Mouse (Mus musculus) embryonic facial prominence, embryonic 11.5 days (tissue): ENCODE results near the gene Tchhl1. TPM values are rescaled to one million over a fixed set of nuclear protein-coding genes. Genes with fewer than 3 reads are reported as not detected.

ENCODE experiments used
- ATAC-seq: fragments of 200-750 bp; cut with Nextera tagmentation; replicated peaks from 2 replicates; pipeline ENCODE4 v1.8.0; 2017; ENCODE audit warnings: low read depth; ENCODE audit not compliant: insufficient number of reproducible peaks, low FRiP score, low TSS enrichment
- DNase-seq: peaks from one replicate; pipeline ENCODE4 v3.0.0-alpha.2; 2015; ENCODE audit warnings: low spot score
- H3K27ac ChIP-seq: fragments of 300-500 bp; sonication (generic); replicated peaks from 2 replicates; pipeline ENCODE4 v1.5.1; 2014; ENCODE audit warnings: mild to moderate bottlenecking, low read depth, low read length, control low read depth
- H3K27me3 ChIP-seq: fragments of 300-500 bp; sonication (generic); 2 replicates; pipeline ENCODE4 v1.6.1; 2014; ENCODE audit warnings: mild to moderate bottlenecking, low read length, moderate library complexity, mixed read lengths; ENCODE audit not compliant: control insufficient read depth, insufficient read depth
- H3K36me3 ChIP-seq: fragments of 300-500 bp; sonication (generic); replicated peaks from 2 replicates; pipeline ENCODE4 v1.6.1; 2014; ENCODE audit warnings: low read depth, mild to moderate bottlenecking, low read length, moderate library complexity, mixed read lengths; ENCODE audit not compliant: control insufficient read depth, insufficient read depth
- H3K4me1 ChIP-seq: fragments of 300-500 bp; sonication (generic); 2 replicates; pipeline ENCODE4 v1.6.1; 2014; ENCODE audit warnings: low read length, mixed read lengths; ENCODE audit not compliant: control insufficient read depth, insufficient read depth
- H3K4me2 ChIP-seq: fragments of 300-500 bp; sonication (generic); 2 replicates; pipeline ENCODE4 v1.6.1; 2014; ENCODE audit warnings: low read depth, mild to moderate bottlenecking, control low read depth, low read length, moderate library complexity
- H3K4me3 ChIP-seq: fragments of 300-500 bp; sonication (generic); 2 replicates; pipeline ENCODE4 v1.5.1; 2014; ENCODE audit warnings: low read depth, low read length, control low read depth
- H3K9ac ChIP-seq: fragments of 300-500 bp; sonication (generic); replicated peaks from 2 replicates; pipeline ENCODE4 v1.6.1; 2014; ENCODE audit warnings: mild to moderate bottlenecking, control low read depth, low read length
- H3K9me3 ChIP-seq: fragments of 300-500 bp; sonication (generic); replicated peaks from 2 replicates; pipeline ENCODE4 v1.6.1; 2016; ENCODE audit warnings: mild to moderate bottlenecking, low read length, inconsistent platforms, mixed read lengths; ENCODE audit not compliant: control insufficient read depth
- WGBS: fragments of 180-500 bp; shearing (Covaris S2); extraction: QIAGEN DNeasy Blood & Tissue Kit; methylation state at CpG from one replicate; pipeline ENCODE4 v1.1.7; 2014; 5-methylcytosine and 5-hydroxymethylcytosine counted together
- polyA plus RNA-seq: library from polyadenylated mRNA; unstranded; fragments of >200 nt; fragmentation: Nextera tagmentation; extraction: Ambion mirVana; gene quantifications from 2 replicates; pipeline ENCODE4 v1.2.1, GENCODE M21; 2014

Tchhl1 gene
- polyA plus RNA-seq, 1 experiment from 2014 or later, result not detected

DNA sequence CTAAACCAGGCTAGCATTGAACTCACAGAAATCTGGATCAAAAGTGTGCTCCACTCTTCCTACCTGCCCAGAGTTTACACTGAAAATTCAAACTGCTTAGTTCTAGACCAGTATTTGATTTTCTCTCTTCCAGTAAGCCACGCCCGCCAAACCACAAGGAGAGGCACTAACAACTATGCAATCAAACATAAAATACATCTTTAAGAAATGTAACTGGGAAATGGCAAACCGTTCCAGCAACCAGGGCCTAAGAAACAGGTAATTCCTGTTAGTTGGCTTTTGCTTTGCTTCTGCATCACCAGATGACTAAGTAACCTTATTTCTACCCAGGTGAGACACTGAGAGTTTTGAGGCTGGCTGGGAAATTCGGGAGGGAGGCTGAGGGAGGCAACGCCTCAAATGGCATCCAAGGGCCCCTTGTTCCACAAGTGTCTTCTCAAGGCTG lies 38.3 kb downstream of the Tchhl1 start:
- 56% methylated on average over 5 of the region's 5 CpGs for WGBS
- Histone ChIP-seq H3K36me3 (no peaks in the 10 kb centered on the region), H3K9me3 (no peaks in the 10 kb centered on the region), H3K27me3 (no peaks in the 10 kb centered on the region), H3K4me2 (no peak overlapping the region), H3K4me1 (no peaks in the 10 kb centered on the region), H3K9ac (no peak overlapping the region), H3K27ac (no peak overlapping the region), H3K4me3 (no peak overlapping the region)
- DNase-seq (peak; percentile 27), ATAC-seq (no peak)

DNA sequence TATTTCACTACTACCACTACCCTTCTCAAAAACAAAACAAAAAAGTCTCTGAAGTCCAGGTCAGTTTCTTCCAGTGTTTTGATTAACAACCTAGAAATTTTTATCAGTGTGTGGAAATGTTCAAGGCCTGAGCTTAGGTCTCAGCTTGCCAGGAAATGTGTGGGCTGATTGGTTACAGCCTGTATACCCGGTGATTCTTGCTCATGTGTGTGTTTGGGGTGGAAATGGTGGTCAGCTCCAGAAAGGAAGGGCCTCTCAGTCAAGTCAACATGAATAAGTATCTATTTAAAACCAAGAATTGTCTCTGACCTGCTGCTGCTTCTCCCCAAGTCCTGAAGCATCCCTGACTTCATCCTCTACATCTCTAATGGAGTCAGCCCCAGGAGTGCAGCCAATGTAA lies 40.7 kb downstream of the Tchhl1 start:
- no peaks in the 10 kb centered on the region for H3K27me3 ChIP-seq
- WGBS, result 77% methylated on average over 1 of the region's 1 CpGs
- H3K9ac ChIP-seq, result no peak overlapping the region
- ATAC-seq (no peak), DNase-seq (no peak)
- H3K9me3 ChIP-seq, result no peaks in the 10 kb centered on the region
- no peaks in the 10 kb centered on the region for H3K36me3 ChIP-seq
- H3K4me1 ChIP-seq, result no peaks in the 10 kb centered on the region
- H3K4me3 ChIP-seq, result no peak overlapping the region
- no peak overlapping the region for H3K27ac ChIP-seq
- H3K4me2 ChIP-seq, result no peak overlapping the region

DNA sequence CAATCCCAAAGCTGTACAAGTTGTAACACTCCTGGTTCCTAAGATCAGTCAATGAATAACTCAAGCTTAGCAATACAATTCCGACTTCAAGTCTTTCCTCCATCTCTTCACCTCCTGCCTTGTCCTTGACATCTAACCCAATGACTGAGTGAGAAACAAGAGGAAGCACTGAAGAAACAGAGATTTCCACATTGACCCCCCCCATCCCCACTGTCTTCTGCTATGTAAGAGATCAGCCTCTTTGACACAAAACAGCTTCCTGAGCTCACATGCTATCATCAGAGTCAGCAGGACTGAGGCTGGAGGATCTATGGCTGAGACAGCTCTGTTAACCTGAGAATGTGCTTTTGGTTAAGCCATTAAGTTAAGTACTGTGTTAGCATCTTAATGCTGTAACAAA lies 42.5 kb downstream of the Tchhl1 start:
- H3K27me3 ChIP-seq, result no peaks in the 10 kb centered on the region
- 79% methylated on average over 1 of the region's 1 CpGs for WGBS

DNA sequence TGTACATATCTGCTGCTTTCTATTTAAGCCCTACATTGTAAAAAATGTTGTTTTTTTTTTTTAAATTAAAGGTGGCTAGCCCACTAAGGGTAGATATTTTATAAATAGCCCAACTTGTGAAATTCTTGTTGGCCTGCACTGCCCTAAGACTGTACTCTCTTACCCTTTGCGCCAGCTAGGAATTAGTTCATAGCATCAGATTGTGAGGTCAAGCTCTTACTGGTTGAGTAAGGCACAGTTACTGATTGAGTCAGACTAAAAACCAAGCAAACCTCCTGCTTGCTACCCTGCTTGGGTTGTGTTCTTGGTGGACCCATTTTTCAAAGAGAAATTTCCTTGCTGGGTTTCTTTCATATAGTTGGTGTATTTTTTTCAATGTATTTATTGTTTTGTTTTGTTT lies 43.2 kb downstream of the Tchhl1 start:
- ATAC-seq (no peak), DNase-seq (no peak)
- H3K36me3 ChIP-seq, result no peaks in the 10 kb centered on the region
- WGBS, result 92% methylated on average over 1 of the region's 1 CpGs
- no peak overlapping the region for H3K27ac ChIP-seq
- no peaks in the 10 kb centered on the region for H3K9me3 ChIP-seq
- no peak overlapping the region for H3K4me2 ChIP-seq
- H3K27me3 ChIP-seq, result no peaks in the 10 kb centered on the region
- H3K4me3 ChIP-seq, result no peak overlapping the region
- no peaks in the 10 kb centered on the region for H3K4me1 ChIP-seq
- no peak overlapping the region for H3K9ac ChIP-seq

More for the DNA sequence above, 42.5 kb downstream of the Tchhl1 start:
- ATAC-seq (no peak), DNase-seq (no peak)
- Histone ChIP-seq H3K36me3 (no peaks in the 10 kb centered on the region), H3K9me3 (no peaks in the 10 kb centered on the region), H3K4me1 (no peaks in the 10 kb centered on the region), H3K4me3 (no peak overlapping the region), H3K9ac (no peak overlapping the region), H3K27ac (no peak overlapping the region), H3K4me2 (no peak overlapping the region)

DNA sequence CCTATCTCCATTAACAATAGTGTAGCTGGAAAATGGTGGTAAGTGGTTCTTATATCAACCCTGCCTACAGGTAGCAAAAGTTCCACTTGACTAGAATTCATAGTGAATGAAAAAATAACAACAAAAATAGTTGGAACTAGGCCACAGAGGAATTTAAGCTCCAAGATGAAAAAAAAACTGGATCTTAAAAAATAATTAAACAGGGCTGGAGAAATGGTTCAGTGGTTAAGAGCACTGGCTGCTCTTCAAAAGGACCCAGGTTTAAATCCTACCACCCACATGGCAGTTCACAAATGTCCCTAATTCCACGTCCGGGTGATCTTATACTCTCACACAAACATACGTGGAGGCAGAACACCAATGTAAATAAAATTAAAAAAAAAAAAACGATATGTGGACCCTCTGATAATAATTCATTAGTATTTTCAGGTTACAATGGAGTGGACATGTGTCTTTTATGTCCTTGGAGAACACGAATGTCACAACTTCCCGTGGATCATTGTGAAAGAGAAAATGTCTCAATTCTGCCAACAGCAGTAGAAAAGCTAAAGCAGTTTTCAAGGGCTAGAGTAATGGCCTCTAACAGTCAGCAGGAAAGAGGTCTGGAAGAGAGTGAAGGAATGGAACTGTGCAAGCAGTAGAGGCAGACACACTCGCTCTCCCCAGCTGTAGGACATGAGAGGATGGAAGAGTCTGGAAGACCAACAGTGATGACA lies 44.0 kb downstream of the Tchhl1 start:
- ATAC-seq, result no peak
- H3K4me3 ChIP-seq, result no peak overlapping the region
- WGBS, result 80% methylated on average over 7 of the region's 7 CpGs
- no peaks in the 10 kb centered on the region for H3K36me3 ChIP-seq
- no peak overlapping the region for H3K4me2 ChIP-seq
- DNase-seq, result no peak
- no peaks in the 10 kb centered on the region for H3K9me3 ChIP-seq
- H3K4me1 ChIP-seq, result no peaks in the 10 kb centered on the region
- H3K27ac ChIP-seq, result no peak overlapping the region
- no peak overlapping the region for H3K9ac ChIP-seq
- no peaks in the 10 kb centered on the region for H3K27me3 ChIP-seq

DNA sequence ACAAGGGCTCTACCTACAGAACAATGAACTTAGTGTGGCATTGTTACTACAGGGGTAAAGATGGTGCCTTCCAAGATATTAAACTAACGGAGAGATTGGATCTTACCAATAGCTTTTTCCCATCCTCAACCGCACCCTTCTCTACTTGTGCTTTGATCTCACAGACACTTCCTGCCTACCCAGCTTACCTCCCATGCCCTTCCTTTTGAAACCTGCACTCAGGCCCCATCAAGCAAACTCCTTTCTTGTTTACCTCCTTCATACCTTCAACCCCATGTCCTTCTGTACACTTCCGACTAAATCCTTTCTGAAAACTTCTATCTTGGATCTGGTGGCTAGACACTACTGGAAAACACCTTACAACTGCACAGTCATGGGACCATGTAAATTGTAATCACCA lies 46.1 kb downstream of the Tchhl1 start:
- DNase-seq (no peak), ATAC-seq (no peak)
- H3K36me3 ChIP-seq, result no peaks in the 10 kb centered on the region
- 90% methylated on average over 3 of the region's 3 CpGs for WGBS
- no peaks in the 10 kb centered on the region for H3K9me3 ChIP-seq
- H3K27ac ChIP-seq, result no peak overlapping the region
- H3K4me1 ChIP-seq, result no peaks in the 10 kb centered on the region
- H3K4me2 ChIP-seq, result no peak overlapping the region
- H3K9ac ChIP-seq, result no peak overlapping the region
- H3K4me3 ChIP-seq, result no peak overlapping the region
- no peaks in the 10 kb centered on the region for H3K27me3 ChIP-seq

DNA sequence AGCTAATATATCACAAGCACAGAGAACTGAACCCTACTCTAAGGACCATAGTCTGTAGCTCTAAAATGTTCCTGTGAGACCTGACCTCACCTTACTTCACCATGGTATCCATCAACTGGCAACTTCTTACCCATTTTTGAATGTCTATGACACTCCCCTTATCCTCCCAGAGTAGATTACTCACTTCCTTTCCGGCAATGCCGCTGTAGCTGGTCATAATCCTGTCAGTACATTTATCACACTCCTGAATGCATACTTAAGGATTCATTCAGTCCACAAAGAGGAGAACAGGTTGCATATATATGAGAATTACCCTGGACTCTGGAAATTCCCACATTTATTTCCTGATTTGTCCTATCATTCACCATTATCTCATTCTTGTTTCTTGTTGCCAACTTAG lies 48.8 kb downstream of the Tchhl1 start:
- no peaks in the 10 kb centered on the region for H3K4me1 ChIP-seq
- no peak overlapping the region for H3K9ac ChIP-seq
- no peaks in the 10 kb centered on the region for H3K9me3 ChIP-seq
- H3K4me2 ChIP-seq, result no peak overlapping the region
- H3K4me3 ChIP-seq, result no peak overlapping the region
- WGBS, result 96% methylated on average over 2 of the region's 2 CpGs
- H3K36me3 ChIP-seq, result no peaks in the 10 kb centered on the region
- no peak overlapping the region for H3K27ac ChIP-seq
- no peaks in the 10 kb centered on the region for H3K27me3 ChIP-seq
- DNase-seq, result no peak
- ATAC-seq, result no peak

DNA sequence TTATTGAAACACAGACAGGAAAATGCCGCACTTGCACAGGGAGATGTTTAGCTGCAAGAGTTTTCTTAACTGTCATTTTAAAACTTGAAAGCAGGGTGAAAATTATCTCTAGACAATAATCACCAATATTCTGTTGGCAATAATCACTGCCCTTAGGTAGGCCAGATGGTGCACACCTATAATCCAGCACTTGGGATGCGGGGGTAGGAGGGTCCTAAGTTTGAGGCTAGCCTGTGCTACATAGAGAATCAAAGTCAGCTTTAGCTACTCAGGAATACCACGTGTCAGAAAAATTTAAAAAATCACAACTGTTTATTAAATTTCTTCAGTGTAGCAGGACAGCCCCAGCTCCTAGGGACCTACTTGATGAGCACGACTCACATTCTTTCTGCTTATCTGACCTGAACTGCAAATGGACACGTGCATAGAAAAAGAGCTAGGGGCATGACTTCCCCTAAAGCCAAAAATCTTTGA lies 51.3 kb downstream of the Tchhl1 start:
- Histone ChIP-seq H3K4me3 (peak overlapping the region; percentile 60), H3K27ac (no peak overlapping the region), H3K36me3 (no peaks in the 10 kb centered on the region), H3K9me3 (no peaks in the 10 kb centered on the region), H3K9ac (peak overlapping the region; percentile 78; the same call in 1 of the 2 replicates), H3K27me3 (no peaks in the 10 kb centered on the region), H3K4me2 (peak overlapping the region; percentile 65), H3K4me1 (no peaks in the 10 kb centered on the region)
- ATAC-seq (peak; percentile 11), DNase-seq (no peak)
- 52% methylated on average over 5 of the region's 5 CpGs for WGBS
